Mouse (Mus musculus) brain, embryonic 14.5 days (tissue): ENCODE measurements at regions not wholly inside any gene's neighbourhood (a gene's known extent, or its start where the extent isn't known, plus 50 kb on each side); places are given as distances from the start of the nearest gene placed in this dataset.

Experiments used
- DNase-seq: peaks from one replicate; pipeline ENCODE4 v3.0.0-alpha.2; 2011; ENCODE audit warnings: low read depth
- CTCF ChIP-seq: fragments of 200-500 bp; IDR thresholded peaks from 2 replicates; pipeline ENCODE4 v1.5.1; 2012; ENCODE audit warnings: inconsistent platforms, mild to moderate bottlenecking, moderate library complexity, borderline replicate concordance; ENCODE audit not compliant: insufficient read depth, insufficient read length; ENCODE audit errors: extremely low read depth
- POLR2A ChIP-seq: fragments of 200-500 bp; IDR thresholded peaks from 2 replicates; pipeline ENCODE4 v1.6.1; 2012; ENCODE audit warnings: mild to moderate bottlenecking, inconsistent platforms, borderline replicate concordance; ENCODE audit not compliant: poor library complexity, insufficient read depth, insufficient read length, severe bottlenecking; ENCODE audit errors: extremely low read depth

DNA sequence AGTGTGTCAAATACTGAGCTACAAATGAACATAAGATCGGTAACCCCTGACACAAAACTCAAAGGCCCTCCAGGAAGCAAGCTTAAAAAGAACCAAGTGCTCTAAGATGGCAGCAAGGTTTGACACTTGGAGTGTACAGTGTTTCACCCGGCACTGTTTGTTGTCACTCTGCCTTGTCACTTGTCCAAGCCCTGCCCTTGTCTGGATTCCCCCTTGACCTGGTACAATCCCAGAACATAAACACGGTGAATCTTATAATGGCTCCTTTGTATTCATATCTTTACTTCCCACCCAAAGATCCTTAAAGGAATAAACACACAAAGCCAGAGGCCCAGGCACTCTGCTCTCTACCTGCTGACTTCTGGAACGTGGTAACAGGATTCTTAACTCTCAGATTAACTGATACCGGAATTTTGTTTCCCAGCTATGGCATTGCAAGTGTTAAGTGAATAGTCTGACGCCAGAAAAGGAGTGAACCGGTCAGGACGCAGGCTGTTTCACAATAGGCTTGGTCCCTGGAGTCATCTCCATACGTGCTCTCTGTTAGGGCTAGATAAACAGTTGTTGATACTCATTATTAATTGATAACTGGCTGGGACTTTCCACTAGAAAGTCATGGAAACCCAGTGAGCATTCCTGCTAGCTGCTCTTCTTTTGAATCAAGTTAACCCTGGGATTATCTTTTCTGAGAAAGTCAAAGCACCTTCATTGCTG is 95.9 kb upstream of the Ankrd55 start:
- no peak for DNase-seq
- no peak for TF ChIP-seq CTCF
- TF ChIP-seq POLR2A, result no peak

DNA sequence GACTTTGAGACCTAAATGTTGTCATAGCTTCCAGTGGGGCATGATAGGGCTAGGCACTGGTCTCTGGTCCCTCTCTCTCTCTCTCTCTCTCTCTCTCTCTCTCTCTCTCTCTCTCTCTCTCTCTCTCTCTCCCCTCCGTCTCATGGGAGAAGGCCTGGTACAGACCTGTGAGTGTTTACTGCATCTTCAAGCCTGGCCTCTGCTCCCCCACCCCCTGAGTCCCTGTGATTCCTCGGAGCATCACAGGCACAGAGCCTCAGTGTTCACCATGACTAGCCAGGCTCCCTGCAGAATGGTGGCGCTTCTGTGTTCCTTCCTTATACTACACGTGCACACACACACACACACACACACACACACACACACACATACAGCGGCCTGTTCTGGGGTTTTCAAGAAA is 94.6 kb upstream of the Ankrd55 start:
- TF ChIP-seq CTCF, result no peak
- no peak for TF ChIP-seq POLR2A
- no peak for DNase-seq

DNA sequence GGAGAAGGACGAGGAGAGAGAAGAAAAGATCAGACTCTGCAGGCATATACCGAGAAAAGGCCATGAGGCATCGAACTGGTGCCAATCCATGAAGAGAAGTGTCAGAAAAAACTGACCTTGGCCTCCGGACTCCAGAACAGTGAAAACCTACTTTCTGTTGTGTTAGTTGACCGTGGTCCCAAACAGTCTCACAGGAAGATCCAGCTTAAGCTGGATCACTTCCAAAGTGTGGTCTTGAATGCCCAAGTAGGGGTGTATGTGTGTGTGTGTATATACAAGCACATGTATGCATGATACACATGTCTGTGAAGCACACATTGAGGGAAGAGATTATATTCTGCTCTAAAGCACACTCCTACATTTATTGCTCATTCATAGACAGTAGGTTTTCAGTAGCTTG is 93.3 kb upstream of the Ankrd55 start:
- DNase-seq, result no peak
- TF ChIP-seq CTCF, result no peak
- TF ChIP-seq POLR2A, result no peak

DNA sequence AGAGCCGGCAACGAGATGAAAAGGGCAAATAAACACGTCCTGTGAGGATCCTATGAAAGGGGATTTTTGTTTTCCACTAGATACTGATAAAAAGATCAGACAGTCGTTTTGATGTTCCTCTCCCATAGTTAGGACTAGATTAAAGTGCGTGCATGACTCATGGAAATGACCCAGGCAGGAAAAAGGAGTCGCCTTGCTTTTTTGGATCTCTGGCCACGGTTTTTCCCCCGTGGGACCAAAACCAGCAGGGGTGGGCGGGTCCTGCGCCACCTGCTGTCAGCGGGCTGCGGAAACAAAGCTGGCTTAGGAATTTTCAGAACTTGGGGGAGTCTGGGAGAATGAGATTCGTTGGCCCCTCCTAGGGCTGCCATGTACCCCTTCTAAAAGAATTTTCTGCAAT is 91.5 kb upstream of the Ankrd55 start:
- DNase-seq, result peak; percentile 45
- no peak for TF ChIP-seq POLR2A
- TF ChIP-seq CTCF, result peak; percentile 61; the same call in 1 of the 2 replicates

DNA sequence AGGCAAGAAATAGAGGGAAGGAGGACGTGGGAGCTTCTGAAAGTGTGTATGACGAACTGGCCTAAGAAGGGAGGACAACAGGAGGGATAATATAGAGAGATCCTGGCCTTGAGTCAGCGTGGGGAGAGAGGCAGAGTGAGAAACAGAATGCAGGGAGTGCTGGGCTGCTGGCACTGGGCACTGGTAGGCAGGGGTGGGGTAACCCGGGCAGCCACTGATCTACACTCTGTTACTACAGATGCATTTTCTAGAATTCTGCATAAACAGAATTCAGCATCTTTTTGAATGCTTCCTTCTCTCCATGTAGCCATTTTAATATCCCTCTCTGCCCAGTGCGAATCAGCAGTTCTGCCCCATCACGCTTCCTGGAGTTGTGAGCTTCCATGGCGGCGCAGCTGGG is 84.5 kb upstream of the Ankrd55 start:
- no peak for TF ChIP-seq CTCF
- no peak for TF ChIP-seq POLR2A
- DNase-seq, result no peak

DNA sequence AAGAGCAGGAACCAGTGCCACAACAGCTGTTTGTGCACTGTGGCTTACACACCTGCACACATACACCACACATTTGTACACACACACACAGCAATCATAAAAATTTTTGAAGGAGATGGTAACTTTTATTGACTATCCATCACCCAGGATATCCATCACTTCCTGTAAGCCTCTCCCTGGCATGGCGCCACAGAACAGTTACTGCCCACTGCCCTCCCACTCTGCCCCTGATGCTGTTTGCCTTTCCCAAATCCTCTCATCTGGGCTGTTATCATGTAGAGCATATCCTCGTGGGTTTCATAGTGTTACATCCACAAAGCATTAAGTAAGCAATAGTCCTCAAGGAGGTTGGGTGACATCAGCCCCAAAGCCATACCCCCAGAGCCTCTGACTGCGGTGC is 84.0 kb upstream of the Ankrd55 start:
- no peak for TF ChIP-seq POLR2A
- no peak for TF ChIP-seq CTCF
- no peak for DNase-seq

DNA sequence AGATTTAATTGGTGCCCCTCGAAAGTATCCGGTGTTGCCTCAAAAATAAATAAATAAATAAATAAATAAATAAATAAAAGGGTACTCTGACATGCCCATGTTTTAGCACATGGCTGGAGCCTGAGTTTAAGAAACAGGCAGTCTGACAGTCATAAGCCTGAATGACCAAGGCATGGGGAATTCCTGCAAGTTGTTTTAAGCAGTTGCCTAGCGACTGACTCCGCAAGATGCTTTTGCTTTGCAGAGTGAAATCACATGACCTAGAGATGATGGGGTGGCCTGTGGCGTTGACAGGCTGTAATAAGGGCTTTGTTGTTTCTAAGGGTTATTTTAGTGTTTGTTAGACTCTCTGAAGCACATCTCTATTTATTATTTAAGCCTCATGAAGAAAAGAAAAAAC is 83.4 kb upstream of the Ankrd55 start:
- TF ChIP-seq CTCF (no peak), POLR2A (no peak)
- DNase-seq, result peak; percentile 82

DNA sequence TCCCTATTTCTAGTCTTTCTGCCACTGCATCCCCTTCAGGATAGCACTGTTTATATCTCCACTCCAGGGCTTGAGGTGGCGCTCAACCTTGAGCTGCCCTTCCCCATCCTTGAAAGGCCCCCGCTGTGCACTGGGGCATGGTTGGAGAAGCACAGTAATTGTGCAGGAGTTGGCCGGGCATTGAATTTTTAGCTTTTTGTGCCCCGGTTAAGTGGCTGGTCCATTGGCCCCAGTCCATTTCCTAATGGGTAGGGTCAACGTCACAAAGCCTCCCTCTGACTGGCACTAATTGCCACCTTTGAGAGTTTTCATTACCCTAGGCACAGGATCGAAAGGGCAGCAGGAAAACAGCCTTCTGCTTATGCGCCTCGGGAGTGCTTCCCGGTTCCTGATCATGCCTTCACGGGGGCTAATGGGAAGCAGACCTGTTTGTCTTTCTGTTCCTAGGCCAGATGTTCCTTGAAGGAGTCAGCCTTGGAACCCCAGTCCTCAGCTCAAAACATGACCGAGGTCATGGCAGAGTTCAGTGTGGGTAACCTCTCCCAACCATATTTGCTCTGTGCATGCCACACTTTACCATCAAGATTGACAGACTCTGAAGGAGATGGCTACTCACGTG is 80.5 kb upstream of the Ankrd55 start:
- DNase-seq, result peak; percentile 48
- no peak for TF ChIP-seq POLR2A
- no peak for TF ChIP-seq CTCF

DNA sequence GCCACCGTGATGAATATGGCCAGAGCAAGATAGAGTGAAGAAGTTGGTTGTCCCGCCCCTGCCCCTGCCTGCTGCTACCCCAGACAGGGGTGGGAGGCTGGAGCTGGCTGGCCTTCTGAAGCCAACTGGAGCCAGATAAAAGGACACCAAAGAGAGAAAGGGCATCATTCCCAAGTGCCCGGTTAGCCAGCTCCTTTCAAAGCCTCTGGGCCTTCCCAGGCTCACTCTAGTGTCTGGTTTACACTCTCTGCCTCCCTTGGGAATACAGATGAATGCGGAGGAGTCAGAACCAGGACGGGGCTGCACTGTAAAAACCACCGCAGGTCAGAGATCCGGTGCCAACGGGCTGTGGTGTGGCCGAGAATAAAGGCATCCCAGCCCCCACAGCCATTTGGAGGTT is 76.4 kb upstream of the Ankrd55 start:
- TF ChIP-seq POLR2A, result no peak
- TF ChIP-seq CTCF, result no peak
- DNase-seq, result no peak

DNA sequence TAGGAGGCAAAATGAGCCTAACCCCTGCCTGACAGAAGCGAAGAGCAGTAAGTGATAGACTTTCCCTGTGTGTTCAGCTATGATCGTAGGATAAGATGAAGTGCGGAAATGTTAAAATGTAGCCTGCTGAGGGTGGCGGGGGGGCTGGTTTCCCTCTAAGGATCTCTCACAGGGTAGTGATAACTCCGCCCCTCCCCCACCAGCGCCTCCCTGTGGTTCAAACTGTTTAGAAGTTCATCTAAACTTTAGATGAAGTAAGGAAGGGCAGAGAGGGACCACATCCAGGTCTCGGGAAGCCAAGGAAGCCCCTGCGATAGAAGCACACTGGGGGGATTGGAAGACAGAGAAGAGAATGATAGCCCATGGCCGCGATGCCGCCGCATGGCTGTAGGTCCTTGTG is 75.9 kb upstream of the Ankrd55 start:
- TF ChIP-seq POLR2A, result no peak
- no peak for TF ChIP-seq CTCF
- no peak for DNase-seq

DNA sequence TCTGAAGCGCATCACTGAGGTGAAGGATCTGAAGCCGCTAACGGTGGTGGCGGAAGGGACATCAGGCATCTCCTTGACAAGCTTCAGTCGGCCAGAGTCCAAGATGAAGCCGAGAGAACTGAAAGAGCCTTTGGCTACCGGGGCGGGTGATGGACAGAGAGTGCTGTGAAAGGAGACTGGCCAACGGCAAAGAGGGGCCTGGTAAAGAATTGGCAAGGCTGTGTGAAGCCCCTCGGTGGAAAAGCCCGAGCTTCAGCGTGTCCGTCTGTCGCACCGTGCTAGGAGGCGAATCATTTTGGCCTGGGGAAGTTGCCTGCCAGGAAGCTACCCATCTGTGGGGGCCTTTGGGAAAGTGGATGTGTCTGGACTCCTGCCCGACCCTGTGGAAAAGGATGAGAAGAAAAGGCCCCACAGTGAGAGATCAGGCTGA is 74.6 kb upstream of the Ankrd55 start:
- TF ChIP-seq POLR2A (no peak), CTCF (no peak)
- DNase-seq, result peak; percentile 47

DNA sequence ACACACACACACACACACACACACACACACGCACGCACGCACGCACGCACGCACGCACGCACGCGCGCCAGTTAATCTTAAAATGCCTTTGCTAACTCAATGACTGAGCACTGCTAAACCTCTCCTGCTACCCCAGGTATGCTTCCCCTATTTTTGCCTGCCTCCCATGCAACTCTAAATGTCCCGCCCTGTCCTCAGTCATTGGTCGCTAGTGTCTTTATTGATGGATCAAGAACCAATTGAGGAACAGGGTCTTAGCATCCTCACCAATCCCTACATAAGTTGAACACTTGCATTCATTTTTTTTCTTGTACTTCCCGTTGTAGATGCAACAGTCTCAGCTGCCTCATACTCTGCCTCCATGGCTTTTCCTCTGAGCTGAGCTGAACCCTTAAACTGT is 72.2 kb upstream of the Ankrd55 start:
- TF ChIP-seq POLR2A (no peak), CTCF (no peak)
- DNase-seq, result no peak

DNA sequence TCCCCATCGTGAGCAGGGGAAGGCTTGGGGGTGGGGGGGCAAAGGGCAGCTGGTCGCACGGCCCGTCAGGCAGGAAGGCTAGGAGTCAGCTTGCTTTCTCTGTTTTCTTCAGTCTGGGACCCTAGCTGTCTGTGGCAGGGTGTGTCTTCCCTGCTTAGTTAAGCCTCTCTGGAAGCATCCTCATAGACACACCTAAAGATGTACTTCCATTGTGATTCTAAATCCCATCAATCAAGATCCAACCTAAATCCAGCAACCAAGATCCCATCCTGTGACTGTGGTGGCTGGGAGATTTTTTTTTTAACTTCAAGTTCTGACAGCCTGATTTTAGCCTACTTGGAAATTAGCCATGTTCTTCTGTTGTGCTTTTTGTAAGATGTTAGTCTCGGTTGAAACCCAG is 69.9 kb upstream of the Ankrd55 start:
- DNase-seq, result no peak
- TF ChIP-seq POLR2A (no peak), CTCF (no peak)

DNA sequence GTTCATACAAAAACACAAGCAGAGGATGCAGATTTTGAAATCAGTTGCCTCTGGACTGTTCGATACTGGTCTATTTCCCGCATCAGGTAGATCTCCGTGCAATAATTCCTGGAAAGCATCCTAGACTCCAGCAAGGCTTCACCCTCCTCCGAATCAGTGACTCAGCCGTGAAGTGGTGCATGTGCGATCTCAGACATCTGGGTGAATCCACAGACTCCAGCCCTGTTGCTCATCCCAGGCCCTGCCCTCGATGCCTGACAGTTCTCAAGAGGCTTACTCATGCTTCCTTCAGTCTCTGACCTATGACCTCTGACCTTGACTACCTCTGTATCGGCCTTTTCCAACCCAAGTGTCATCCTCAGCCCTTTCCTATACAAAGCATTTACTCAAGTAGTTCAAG is 68.1 kb upstream of the Ankrd55 start:
- TF ChIP-seq CTCF (no peak), POLR2A (no peak)
- no peak for DNase-seq
